Mouse (Mus musculus): ENCODE measurements around the gene Ispd.

- TF ChIP-seq POLR2A (IDR thresholded peaks at IDR 0.05; ENCODE audit: borderline replicate concordance, extremely low read depth, insufficient read depth, insufficient read length, poor library complexity, severe bottlenecking) (no peak), CTCF (IDR thresholded peaks at IDR 0.05; ENCODE audit: borderline replicate concordance, extremely low read depth, insufficient read depth, insufficient read length) (no peak)
Measured at GRCm38 (mm10) chr12:36436956-36437355, 55.7 kb downstream of the Ispd start.

All from brain, embryonic 14.5 days (tissue).